In genomic region chr17:75255967-75256366, GRCm38 (mm10) we compare ENCODE assay signal across 23 mouse cellular contexts.
DNase-seq lines count a peak whose midpoint lies in the region; ATAC-seq and TF ChIP-seq lines count a peak whose summit lies in the region.
"Had no signal": no experiment of that assay in that cellular context is flagged by ENCODE, and none has a peak within 500 bp of the region (broad histone marks: within the 10 kb centered on the region; RNA-seq: fewer than 3 reads in every experiment).

No protein-coding gene starts in this region.

- ATAC-seq in Patski: peak; percentile 99
- ATAC-seq: forebrain, embryonic 13.5 days; forebrain, postnatal 0 days; hindbrain, postnatal 0 days had no signal

- no peak overlapping the region for H3K4me3 ChIP-seq in C2C12 (ENCODE audit: insufficient read depth, poor library complexity, severe bottlenecking)
- no peak overlapping the region for H3K4me3 ChIP-seq in myocyte
- H3K4me3 ChIP-seq: embryonic facial prominence, embryonic 15.5 days; forebrain, embryonic 13.5 days; heart, embryonic 13.5 days; hindbrain, embryonic 12.5 days had no signal

- DNase-seq in 3T3-L1 (ENCODE audit: low read depth, low spot score): peak; percentile 94
- peak; percentile 73 for DNase-seq in Patski (ENCODE audit: low read depth, low spot score)
- DNase-seq in layer of hippocampus, adult 9-11 months: no peak
- no peak for DNase-seq in heart, adult 11 months
- DNase-seq in right cerebral cortex, postnatal 10 days (ENCODE audit: low spot score in 2 of 2): no peak
- DNase-seq: adrenal gland, postnatal 10 days; cerebellum, adult 18-20 months; cerebellum, postnatal 10 days; embryo, embryonic 11 days; forebrain, postnatal 0 days; gastrocnemius, postnatal 14 days; heart, postnatal 10 days; heart, postnatal 4 days; kidney, adult 11 months; kidney, adult 9 months had no signal

- POLR2A ChIA-PET in Patski (lab: Charles Lee): interaction anchor here (0.6 to 1.5 kb wide), 2 partner anchors 17 to 99 kb away, joined by 3 read pairs; no protein-coding TSS in a partner anchor

- CTCF ChIA-PET in Patski (lab: Charles Lee): interaction anchor here (0.8 to 1.9 kb wide), 3 partner anchors 13 to 250 kb away, joined by 3 to 5 read pairs (median 5); no protein-coding TSS in a partner anchor

- TF ChIP-seq CTCF in C2C12 (IDR thresholded peaks at IDR 0.05; ENCODE audit: control insufficient read depth, insufficient read depth, insufficient read length): no peak
- TF ChIP-seq CTCF in Patski (IDR thresholded peaks at IDR 0.05): no peak

- peaks cover 29% of the 10 kb centered on the region for H3K79me2 ChIP-seq in C2C12 (ENCODE audit: control insufficient read depth, insufficient read depth)
- no peaks in the 10 kb centered on the region for H3K79me2 ChIP-seq in myocyte (ENCODE audit: control insufficient read depth, insufficient read depth)

- H3ac ChIP-seq in C2C12 (ENCODE audit: control insufficient read depth, insufficient read length, low read depth) (no peak overlapping the region), myocyte (ENCODE audit: control insufficient read depth, insufficient read length) (no peak overlapping the region)

- peaks cover 33% of the 10 kb centered on the region for H3K36me3 ChIP-seq in C2C12 (ENCODE audit: control insufficient read depth, insufficient read depth)
- peaks cover 4% of the 10 kb centered on the region for H3K36me3 ChIP-seq in myocyte (ENCODE audit: control insufficient read depth, insufficient read depth)
- H3K36me3 ChIP-seq: embryonic facial prominence, embryonic 15.5 days; G1E; hindbrain, embryonic 12.5 days had no signal

- H3K27me3 ChIP-seq in C2C12 (ENCODE audit: control insufficient read depth, insufficient read depth, insufficient read length) (no peaks in the 10 kb centered on the region), Patski (no peaks in the 10 kb centered on the region), myocyte (ENCODE audit: control insufficient read depth, insufficient read depth, insufficient read length) (no peaks in the 10 kb centered on the region)
- H3K27me3 ChIP-seq: embryonic facial prominence, embryonic 15.5 days; forebrain, embryonic 13.5 days; heart, embryonic 13.5 days; hindbrain, embryonic 12.5 days had no signal

- TF ChIP-seq POLR2A in myocyte (IDR thresholded peaks at IDR 0.05; ENCODE audit: insufficient read length, low read depth): no peak

- in situ Hi-C loops in Patski (cut with MboI; ENCODE audit: low pct_unique_long_range_greater_than_20kb): no loop called here

- H3K4me2 ChIP-seq in myocyte (ENCODE audit: low read depth): peak overlapping the region; percentile 43
- H3K4me2 ChIP-seq: embryonic facial prominence, embryonic 15.5 days; forebrain, embryonic 13.5 days; heart, embryonic 13.5 days; hindbrain, embryonic 12.5 days had no signal

- H3K79me3 ChIP-seq in C2C12 (ENCODE audit: low read depth): peaks cover 4% of the 10 kb centered on the region

TF ChIP-seq in C2C12, 6 proteins besides CTCF, POLR2A, EP300 and RAD21:
- peak; percentile 90 for TF ChIP-seq MAX (IDR thresholded peaks at IDR 0.05)
- peak; percentile 77 for TF ChIP-seq CEBPB (IDR thresholded peaks at IDR 0.05; ENCODE audit: low read depth)
- TF ChIP-seq USF1 (IDR thresholded peaks at IDR 0.05; ENCODE audit: low read depth): no peak
- TF ChIP-seq MYOG (IDR thresholded peaks at IDR 0.05; ENCODE audit: control insufficient read depth, extremely low read depth, insufficient read length): no peak
- peak; percentile 69 for TF ChIP-seq MYOD1 (IDR thresholded peaks at IDR 0.05; ENCODE audit: control insufficient read depth, insufficient read length, low read depth)
- TF ChIP-seq FOSL1 (IDR thresholded peaks at IDR 0.05; ENCODE audit: insufficient read depth, low read length, poor library complexity, severe bottlenecking): peak; percentile 90

TF ChIP-seq in myocyte, 11 proteins besides CTCF, POLR2A, EP300 and RAD21:
- no peak for TF ChIP-seq REST (IDR thresholded peaks at IDR 0.05; ENCODE audit: insufficient read depth, insufficient read length)
- TF ChIP-seq CEBPB (IDR thresholded peaks at IDR 0.05; ENCODE audit: insufficient read depth, poor library complexity, severe bottlenecking): peak; percentile 61; the same call in 1 of the 2 replicates
- TF ChIP-seq MAX (IDR thresholded peaks at IDR 0.05; ENCODE audit: low read depth): no peak

Comparison
In these comparisons a context has a peak if more than half of its experiments do, and no peak if none do; other contexts are left out.
1. DNase-seq: peak in 3T3-L1 (single experiment) and Patski (single experiment); none in layer of hippocampus, adult 9-11 months (single experiment), heart, adult 11 months (single experiment) and right cerebral cortex, postnatal 10 days (0 of 2).